Mouse (Mus musculus) midbrain, embryonic 13.5 days (tissue): ENCODE measurements around the gene Sult6b2. TPM values are rescaled to one million over a fixed set of nuclear protein-coding genes. Genes with fewer than 3 reads are reported as not detected.

ENCODE experiments used
- ATAC-seq: fragments of 200-750 bp; cut with Nextera tagmentation; 2 replicates; pipeline ENCODE4 v1.8.0; 2017; ENCODE audit warnings: mild to moderate bottlenecking, moderate TSS enrichment, moderate library complexity
- H3K27ac ChIP-seq: fragments of 300-500 bp; sonication (generic); 2 replicates; pipeline ENCODE4 v1.5.1; 2015; ENCODE audit warnings: inconsistent platforms, mild to moderate bottlenecking, moderate library complexity
- H3K27me3 ChIP-seq: fragments of 300-500 bp; sonication (generic); 2 replicates; pipeline ENCODE4 v1.6.1; 2015; ENCODE audit warnings: mild to moderate bottlenecking, inconsistent platforms
- H3K36me3 ChIP-seq: fragments of 300-500 bp; sonication (generic); 2 replicates; pipeline ENCODE4 v1.6.1; 2015; ENCODE audit warnings: mild to moderate bottlenecking, inconsistent platforms
- H3K4me1 ChIP-seq: fragments of 300-500 bp; sonication (generic); replicated peaks from 2 replicates; pipeline ENCODE4 v1.6.1; 2015; ENCODE audit warnings: inconsistent platforms
- H3K4me2 ChIP-seq: fragments of 300-500 bp; sonication (generic); replicated peaks from 2 replicates; pipeline ENCODE4 v1.6.1; 2015; ENCODE audit warnings: moderate library complexity, mild to moderate bottlenecking, inconsistent platforms
- H3K4me3 ChIP-seq: fragments of 300-500 bp; sonication (generic); replicated peaks from 2 replicates; pipeline ENCODE4 v1.5.1; 2015; ENCODE audit warnings: mild to moderate bottlenecking, inconsistent platforms
- H3K9ac ChIP-seq: fragments of 300-500 bp; sonication (generic); replicated peaks from 2 replicates; pipeline ENCODE4 v1.6.1; 2015; ENCODE audit warnings: mild to moderate bottlenecking, inconsistent platforms
- H3K9me3 ChIP-seq: fragments of 300-500 bp; sonication (generic); 2 replicates; pipeline ENCODE4 v1.6.1; 2016; ENCODE audit warnings: mild to moderate bottlenecking, inconsistent platforms
- WGBS: fragments of 180-500 bp; shearing (Covaris S2); methylation state at CpG from one replicate; pipeline ENCODE4 v1.1.7; 2015; 5-methylcytosine and 5-hydroxymethylcytosine counted together
- polyA plus RNA-seq: library from polyadenylated mRNA; unstranded; fragments of >200 nt; fragmentation: Nextera tagmentation; extraction: Ambion mirVana; gene quantifications from 2 replicates; pipeline ENCODE4 v1.2.1, GENCODE M21; 2015

Gene Sult6b2
- polyA plus RNA-seq, 1 experiment from 2014 or later, result 0.26 TPM

DNA sequence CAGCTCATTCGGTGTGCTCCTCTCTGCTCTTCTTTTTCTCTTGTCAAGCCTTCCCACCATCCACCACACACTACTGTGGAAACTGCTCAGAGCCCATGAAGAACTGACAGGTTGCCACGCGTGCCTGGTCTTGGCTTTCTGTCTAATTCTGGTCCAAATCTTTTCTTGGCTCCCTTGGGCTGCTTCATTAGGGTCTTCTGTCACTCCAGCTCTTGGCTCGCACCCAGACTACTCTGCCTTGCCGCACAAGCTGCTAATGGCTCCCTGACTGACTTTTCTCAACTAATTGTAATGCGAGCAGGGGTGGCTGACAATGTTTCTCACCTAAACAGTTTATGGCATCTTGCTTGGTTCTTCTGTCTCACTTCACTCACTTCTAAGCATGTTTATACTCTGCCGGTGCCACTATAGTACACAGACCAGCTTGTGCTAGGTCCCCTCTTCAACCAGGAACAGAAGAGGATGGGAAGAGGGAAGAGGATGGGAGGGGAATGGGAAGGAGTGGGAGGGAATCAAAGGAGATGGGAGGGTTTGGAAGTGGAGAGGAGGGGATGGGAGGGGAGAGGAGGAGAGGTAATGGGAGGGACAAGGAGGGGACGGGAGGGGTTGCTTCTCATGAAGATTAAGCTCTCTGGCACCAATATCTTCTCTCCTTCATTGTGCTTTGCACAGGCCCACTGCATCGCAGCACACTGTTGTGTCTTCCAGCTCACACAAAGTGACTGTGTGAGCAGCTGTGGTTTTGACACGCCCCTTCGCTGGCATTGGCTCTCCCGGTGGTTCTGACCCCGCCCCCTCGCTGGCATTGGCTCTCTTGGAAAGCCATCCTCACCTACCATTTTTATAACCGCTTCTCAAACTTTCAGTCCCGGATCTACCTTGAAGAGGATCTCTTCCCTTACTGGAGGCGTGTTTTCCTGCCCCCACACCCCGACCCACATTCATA lies 16.0 kb downstream of the Sult6b2 start:
- ATAC-seq, result no peak
- peaks cover 16% of the 10 kb centered on the region for H3K4me1 ChIP-seq
- H3K27me3 ChIP-seq, result no peaks in the 10 kb centered on the region
- no peak overlapping the region for H3K27ac ChIP-seq
- H3K36me3 ChIP-seq, result no peaks in the 10 kb centered on the region
- H3K4me2 ChIP-seq, result no peak overlapping the region
- H3K4me3 ChIP-seq, result no peak overlapping the region
- H3K9me3 ChIP-seq, result no peaks in the 10 kb centered on the region
- H3K9ac ChIP-seq, result no peak overlapping the region
- WGBS, result 57% methylated on average over 18 of the region's 18 CpGs

DNA sequence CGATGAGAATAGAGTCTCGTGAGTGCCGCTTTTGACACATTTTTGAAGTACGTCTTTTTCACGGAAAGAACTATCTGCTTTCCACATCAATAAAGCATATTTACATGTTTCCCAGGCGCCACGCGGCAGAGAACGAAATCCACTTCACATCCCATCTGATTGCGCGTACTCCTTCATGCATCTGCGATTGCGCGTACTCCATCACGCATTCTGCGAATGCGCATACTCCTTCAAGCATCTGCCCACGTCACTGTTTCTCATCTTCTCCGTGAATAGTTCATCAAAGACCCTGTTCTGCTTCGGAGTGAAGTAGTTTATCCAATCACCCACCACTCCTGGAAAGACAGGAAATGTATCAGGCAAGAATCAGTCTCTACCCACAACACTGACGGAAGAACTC lies 18.2 kb downstream of the Sult6b2 start:
- Histone ChIP-seq H3K36me3 (no peaks in the 10 kb centered on the region), H3K27ac (no peak overlapping the region), H3K4me2 (no peak overlapping the region), H3K4me1 (peaks cover 8% of the 10 kb centered on the region), H3K9ac (no peak overlapping the region), H3K9me3 (no peaks in the 10 kb centered on the region), H3K4me3 (no peak overlapping the region), H3K27me3 (no peaks in the 10 kb centered on the region)
- ATAC-seq, result no peak
- WGBS, result 84% methylated on average over 21 of the region's 21 CpGs

DNA sequence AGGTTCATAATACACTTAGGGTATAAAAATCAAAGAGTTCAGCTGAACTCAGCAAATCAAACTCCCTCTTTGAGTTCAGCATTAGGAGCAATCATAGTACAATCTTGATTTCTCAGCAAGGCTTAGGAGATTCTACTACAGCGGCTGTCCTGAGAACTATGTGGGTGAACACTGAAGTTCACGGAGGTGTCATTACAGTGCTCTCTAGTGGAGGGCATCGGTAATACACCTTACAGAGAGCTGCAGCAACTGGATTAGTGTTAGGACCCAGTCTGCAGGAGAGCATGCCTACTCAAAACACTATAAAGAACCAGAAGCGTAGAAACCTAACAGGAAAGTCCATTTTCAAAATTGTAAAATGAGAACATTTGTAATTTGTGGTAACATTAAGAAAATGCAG lies 19.0 kb downstream of the Sult6b2 start:
- H3K4me3 ChIP-seq, result no peak overlapping the region
- H3K27me3 ChIP-seq, result no peaks in the 10 kb centered on the region
- no peak overlapping the region for H3K27ac ChIP-seq
- peaks cover 13% of the 10 kb centered on the region for H3K4me1 ChIP-seq
- no peak overlapping the region for H3K4me2 ChIP-seq
- H3K9me3 ChIP-seq, result no peaks in the 10 kb centered on the region
- ATAC-seq, result no peak
- H3K9ac ChIP-seq, result no peak overlapping the region
- 28% methylated on average over 4 of the region's 4 CpGs for WGBS
- H3K36me3 ChIP-seq, result no peaks in the 10 kb centered on the region

DNA sequence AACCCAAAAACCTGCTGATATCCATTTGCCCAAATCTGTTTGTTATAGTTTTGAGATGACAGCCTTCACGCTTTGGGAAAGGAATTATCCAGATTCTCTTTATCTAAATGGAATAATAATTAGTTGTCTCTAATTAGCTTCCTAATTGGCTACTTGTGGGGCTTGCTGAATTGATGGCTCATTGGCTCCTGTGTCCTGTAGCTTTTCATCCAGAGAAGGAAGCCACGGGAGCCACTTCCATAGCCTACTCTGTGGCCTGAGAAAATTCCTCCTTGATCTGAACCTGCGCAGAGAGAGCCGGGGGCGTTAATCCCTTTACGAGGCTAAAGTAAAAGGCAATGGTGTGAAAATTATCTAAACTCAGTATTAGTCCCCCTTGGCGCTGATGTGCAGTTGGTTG lies 23.0 kb downstream of the Sult6b2 start:
- H3K4me3 ChIP-seq, result no peak overlapping the region
- H3K4me1 ChIP-seq, result peaks cover 23% of the 10 kb centered on the region
- WGBS, result 38% methylated on average over 7 of the region's 7 CpGs
- H3K27ac ChIP-seq, result peak overlapping the region; percentile 53
- H3K9ac ChIP-seq, result no peak overlapping the region
- H3K4me2 ChIP-seq, result no peak overlapping the region
- H3K9me3 ChIP-seq, result no peaks in the 10 kb centered on the region
- no peaks in the 10 kb centered on the region for H3K27me3 ChIP-seq
- peaks cover 7% of the 10 kb centered on the region; the same call in 1 of the 2 replicates for H3K36me3 ChIP-seq
- ATAC-seq, result no peak

DNA sequence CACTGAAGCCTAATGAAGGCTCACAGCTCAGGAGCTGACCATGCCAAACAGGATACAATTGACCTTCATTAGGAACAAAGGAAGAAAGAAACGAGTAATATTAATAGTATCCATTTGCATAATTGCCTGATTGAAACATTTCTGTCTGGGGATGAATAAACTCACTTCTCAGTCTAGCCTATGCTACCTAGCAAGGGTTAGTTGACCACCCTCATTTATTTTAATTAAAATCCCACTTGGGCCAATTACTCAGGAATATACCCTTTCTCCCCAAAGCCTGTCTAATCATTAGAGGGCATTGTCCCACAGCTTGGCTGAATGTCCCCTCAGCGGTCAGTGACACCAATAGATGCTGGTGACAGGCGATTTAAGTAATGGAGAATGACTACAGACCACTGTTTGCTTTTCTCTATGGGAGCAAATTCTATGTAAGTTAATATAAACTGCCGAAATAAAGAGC lies 23.7 kb downstream of the Sult6b2 start:
- Histone ChIP-seq H3K4me2 (no peak overlapping the region), H3K9me3 (no peaks in the 10 kb centered on the region), H3K4me3 (no peak overlapping the region), H3K36me3 (peaks cover 14% of the 10 kb centered on the region; the same call in 1 of the 2 replicates), H3K27ac (no peak overlapping the region), H3K4me1 (peaks cover 23% of the 10 kb centered on the region), H3K9ac (no peak overlapping the region), H3K27me3 (no peaks in the 10 kb centered on the region)
- WGBS, result 50% methylated on average over 4 of the region's 4 CpGs
- peak; percentile 51 for ATAC-seq

DNA sequence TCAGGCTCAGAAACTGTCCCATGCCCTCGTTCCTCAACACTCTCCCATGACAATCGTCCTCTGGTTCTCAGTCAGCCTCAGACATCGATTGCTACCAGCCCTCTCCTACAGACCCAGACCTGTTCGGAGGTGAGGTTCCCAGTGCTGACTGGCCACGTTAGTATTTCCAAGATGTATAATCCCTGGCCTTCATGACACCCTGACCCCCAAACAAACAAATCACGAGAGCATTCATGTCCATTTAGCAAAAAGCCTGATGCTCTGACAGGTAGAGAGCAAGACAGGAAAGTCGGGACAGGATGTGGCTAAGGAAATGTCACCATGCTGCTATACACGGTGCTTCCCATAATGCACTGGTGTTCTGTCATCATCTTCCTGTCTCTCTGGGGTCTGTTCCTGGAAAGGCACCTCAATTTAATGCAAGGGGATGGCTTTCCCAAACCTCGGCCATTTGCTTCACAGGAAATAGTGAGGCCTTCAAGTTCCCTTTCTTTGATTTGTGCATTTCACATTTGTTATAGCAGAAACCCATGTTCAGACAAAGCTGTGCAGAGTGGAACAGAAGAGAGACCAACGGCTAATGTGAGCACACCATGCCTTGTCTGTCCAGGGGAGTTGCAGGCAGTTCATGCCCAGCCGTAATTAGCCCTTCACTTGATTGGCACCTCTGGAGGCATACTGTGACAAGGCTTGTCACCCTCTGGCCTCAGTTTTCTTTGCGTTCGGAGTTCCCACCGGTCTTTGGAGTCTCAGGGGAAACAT lies 24.3 kb downstream of the Sult6b2 start:
- H3K9me3 ChIP-seq, result no peaks in the 10 kb centered on the region
- ATAC-seq, result peak; percentile 67
- peak overlapping the region; percentile 49 for H3K27ac ChIP-seq
- H3K36me3 ChIP-seq, result peaks cover 18% of the 10 kb centered on the region
- H3K9ac ChIP-seq, result no peak overlapping the region
- no peak overlapping the region for H3K4me3 ChIP-seq
- no peak overlapping the region for H3K4me2 ChIP-seq
- H3K27me3 ChIP-seq, result no peaks in the 10 kb centered on the region
- 53% methylated on average over 14 of the region's 14 CpGs for WGBS
- H3K4me1 ChIP-seq, result peaks cover 23% of the 10 kb centered on the region

DNA sequence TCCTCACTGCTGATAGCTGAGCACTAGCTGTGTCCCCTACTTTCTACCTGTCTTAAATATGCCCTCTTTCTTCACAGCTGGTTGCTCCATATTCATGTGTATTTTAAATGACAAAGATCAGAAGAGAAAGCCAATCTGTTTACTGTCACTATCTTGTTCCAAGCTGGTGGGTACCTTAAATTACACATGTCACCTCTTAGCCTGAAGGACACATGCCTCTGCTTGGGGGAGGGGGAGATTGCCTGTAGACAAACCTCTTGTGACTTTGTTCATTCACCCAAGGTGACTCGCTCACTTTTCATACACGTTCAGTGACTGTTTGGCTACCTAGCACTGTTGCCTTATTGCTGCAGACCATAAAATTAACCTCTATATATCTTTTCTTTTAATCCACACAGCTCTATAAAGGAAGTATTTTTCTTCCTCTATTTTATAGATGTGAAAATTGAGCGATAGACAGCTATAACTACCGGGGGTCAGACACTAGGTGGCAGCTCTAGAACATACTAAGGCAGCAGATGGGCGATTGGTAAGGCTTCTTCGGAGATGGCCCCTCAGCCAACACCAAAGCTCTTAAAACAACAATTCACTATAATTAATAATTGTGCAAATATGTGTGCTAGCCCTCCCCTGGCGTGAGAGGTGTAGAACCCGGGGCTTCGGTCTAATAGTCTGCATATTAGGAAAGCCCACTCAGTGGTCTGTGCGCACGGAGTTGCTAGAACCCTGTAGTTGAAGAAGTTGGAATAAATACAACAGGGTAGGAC lies 25.1 kb downstream of the Sult6b2 start:
- Histone ChIP-seq H3K27me3 (no peaks in the 10 kb centered on the region), H3K9ac (no peak overlapping the region), H3K9me3 (no peaks in the 10 kb centered on the region), H3K4me2 (no peak overlapping the region), H3K4me3 (no peak overlapping the region), H3K4me1 (peaks cover 23% of the 10 kb centered on the region), H3K36me3 (peaks cover 26% of the 10 kb centered on the region), H3K27ac (peak overlapping the region; percentile 49)
- peak; percentile 62 for ATAC-seq
- 48% methylated on average over 11 of the region's 11 CpGs for WGBS

DNA sequence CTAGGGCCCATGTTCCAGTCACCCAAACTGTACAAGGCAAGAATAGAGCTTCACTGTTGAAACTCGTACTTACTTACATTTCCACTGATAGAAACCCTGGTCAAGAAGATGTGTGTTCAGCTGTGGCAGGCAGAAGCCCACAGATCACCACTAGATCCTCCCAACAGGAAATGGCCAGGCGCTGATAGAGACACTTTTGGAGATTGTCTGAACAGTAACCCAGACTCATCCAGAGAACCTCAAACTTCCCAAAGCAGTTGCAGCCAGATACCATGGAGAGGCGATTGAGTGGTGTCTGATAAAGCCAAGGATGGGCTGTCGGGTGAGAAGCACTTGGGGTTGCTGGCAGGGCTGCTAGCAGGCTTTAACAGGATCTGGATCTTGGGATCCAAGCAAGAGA lies 27.4 kb downstream of the Sult6b2 start:
- WGBS, result 87% methylated on average over 4 of the region's 4 CpGs
- Histone ChIP-seq H3K4me1 (peaks cover 22% of the 10 kb centered on the region), H3K27ac (no peak overlapping the region), H3K9ac (no peak overlapping the region), H3K27me3 (no peaks in the 10 kb centered on the region), H3K4me3 (no peak overlapping the region), H3K9me3 (no peaks in the 10 kb centered on the region), H3K4me2 (no peak overlapping the region), H3K36me3 (peaks cover 49% of the 10 kb centered on the region)
- no peak for ATAC-seq

DNA sequence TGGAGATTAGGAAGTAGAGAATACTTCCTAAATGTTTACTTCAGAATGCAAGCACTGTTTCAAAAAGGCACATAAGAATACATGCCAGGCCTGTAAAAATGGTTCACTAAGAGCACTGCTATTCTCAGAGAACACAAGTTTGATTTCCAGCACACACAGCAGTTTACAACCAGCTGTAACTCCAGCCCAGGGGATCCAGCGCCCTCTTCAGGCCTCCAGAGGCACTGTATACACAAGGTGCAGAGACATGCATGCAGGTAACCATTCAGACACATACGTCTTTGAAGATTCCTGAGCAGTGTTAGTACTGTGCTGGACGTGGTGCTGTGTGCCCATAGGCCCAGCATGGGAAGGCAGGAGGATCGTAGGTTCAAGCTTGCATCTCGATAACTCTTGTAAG lies 30.7 kb downstream of the Sult6b2 start:
- Histone ChIP-seq H3K27me3 (no peaks in the 10 kb centered on the region), H3K9me3 (no peaks in the 10 kb centered on the region), H3K4me2 (no peak overlapping the region), H3K4me3 (no peak overlapping the region), H3K36me3 (peaks cover 80% of the 10 kb centered on the region), H3K4me1 (no peaks in the 10 kb centered on the region), H3K27ac (no peak overlapping the region), H3K9ac (no peak overlapping the region)
- 95% methylated on average over 5 of the region's 5 CpGs for WGBS
- ATAC-seq, result no peak

DNA sequence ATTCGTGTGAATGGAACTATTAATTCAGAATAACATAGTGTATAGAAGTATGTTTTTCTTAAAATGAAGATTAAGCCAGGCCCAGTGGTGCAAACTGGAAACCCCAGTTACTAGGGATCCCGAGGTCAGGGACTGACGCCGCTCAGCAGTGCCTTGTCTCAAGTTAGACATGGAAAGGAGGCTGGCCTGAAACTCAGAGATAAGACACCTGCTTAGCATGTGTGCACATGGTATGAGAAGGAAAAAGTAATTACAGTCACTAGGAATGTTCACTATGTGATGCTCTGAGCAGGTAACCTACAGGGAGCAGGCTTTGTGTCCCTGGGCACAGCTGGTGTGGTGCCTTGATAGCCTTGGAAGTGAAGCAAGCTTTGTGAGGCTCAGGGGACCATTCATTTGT lies 32.7 kb downstream of the Sult6b2 start:
- Histone ChIP-seq H3K4me3 (no peak overlapping the region), H3K9ac (no peak overlapping the region), H3K4me1 (no peaks in the 10 kb centered on the region), H3K36me3 (peaks cover 93% of the 10 kb centered on the region), H3K27ac (no peak overlapping the region), H3K4me2 (no peak overlapping the region), H3K27me3 (no peaks in the 10 kb centered on the region), H3K9me3 (no peaks in the 10 kb centered on the region)
- 94% methylated on average over 4 of the region's 4 CpGs for WGBS
- ATAC-seq, result no peak

DNA sequence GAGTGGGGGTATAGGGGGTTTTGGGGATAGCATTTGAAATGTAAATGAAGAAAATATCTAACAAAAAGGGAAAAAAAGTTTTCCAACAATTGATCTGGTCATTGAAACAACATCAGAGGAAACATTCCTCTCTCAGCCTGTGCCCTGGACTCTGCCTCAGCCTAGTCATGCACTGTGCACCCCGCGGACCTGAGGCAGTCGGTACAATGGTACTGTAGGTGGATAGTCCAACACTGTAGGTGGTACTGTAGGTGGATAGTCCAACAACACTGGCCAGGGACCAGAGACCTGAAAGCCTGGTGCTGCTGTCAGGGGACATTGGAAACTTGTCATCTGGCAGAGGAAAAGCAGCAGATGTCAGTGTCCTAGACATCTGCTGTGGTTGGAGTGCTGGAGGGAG lies 34.4 kb downstream of the Sult6b2 start:
- Histone ChIP-seq H3K27ac (no peak overlapping the region), H3K4me2 (no peak overlapping the region), H3K36me3 (peaks cover 97% of the 10 kb centered on the region), H3K27me3 (no peaks in the 10 kb centered on the region), H3K4me3 (no peak overlapping the region), H3K4me1 (no peaks in the 10 kb centered on the region), H3K9ac (no peak overlapping the region), H3K9me3 (no peaks in the 10 kb centered on the region)
- no peak for ATAC-seq
- 94% methylated on average over 3 of the region's 3 CpGs for WGBS

DNA sequence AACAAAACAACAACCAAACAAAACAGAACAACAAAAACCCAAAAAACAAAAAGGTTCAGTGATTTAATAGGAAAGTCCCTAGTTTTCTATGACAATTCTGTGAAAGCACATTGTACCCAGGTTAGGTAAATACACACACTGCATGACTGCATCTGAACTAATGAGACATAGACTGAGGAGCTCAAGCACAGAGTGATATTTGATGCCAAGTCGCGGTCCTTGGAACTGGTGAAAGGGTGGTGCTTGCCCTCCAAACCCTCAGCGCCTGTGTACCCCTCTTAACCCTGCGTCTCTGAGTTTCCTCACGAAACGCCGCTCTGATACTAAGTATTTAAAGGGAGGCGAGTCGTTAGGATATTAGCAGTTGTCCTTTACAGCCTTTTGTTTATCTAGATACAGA lies 37.0 kb downstream of the Sult6b2 start:
- H3K27me3 ChIP-seq, result no peaks in the 10 kb centered on the region
- H3K36me3 ChIP-seq, result peaks cover 81% of the 10 kb centered on the region
- no peaks in the 10 kb centered on the region for H3K4me1 ChIP-seq
- H3K4me3 ChIP-seq, result no peak overlapping the region
- WGBS, result 91% methylated on average over 9 of the region's 9 CpGs
- no peak overlapping the region for H3K9ac ChIP-seq
- ATAC-seq, result no peak
- H3K4me2 ChIP-seq, result no peak overlapping the region
- no peak overlapping the region for H3K27ac ChIP-seq
- no peaks in the 10 kb centered on the region for H3K9me3 ChIP-seq
